Mouse (Mus musculus) CH12.LX (cell line): ENCODE measurements around the gene Gapdh. TPM values are rescaled to one million over a fixed set of nuclear protein-coding genes. Genes with fewer than 3 reads are reported as not detected.

Source experiments
- DNase-seq: peaks from one replicate; pipeline ENCODE4 v3.0.0-alpha.2; 2013; ENCODE audit errors: extremely low read depth
- H3K27ac ChIP-seq: 2 replicates; pipeline ENCODE4 v1.5.1; 2012; ENCODE audit warnings: low read depth, mild to moderate bottlenecking, control low read depth, moderate library complexity; ENCODE audit not compliant: insufficient read depth
- H3K27me3 ChIP-seq: replicated peaks from 2 replicates; pipeline ENCODE3; 2012; ENCODE audit warnings: inconsistent platforms
- H3K36me3 ChIP-seq, 2 experiments: replicated peaks in 1 of 2; 2 replicates each; pipeline versions ENCODE3 to v1.6.1; 2012; ENCODE audit warnings: inconsistent platforms in 1 of 2, low read length in 1 of 2, mild to moderate bottlenecking in 1 of 2, mixed read lengths in 1 of 2, moderate library complexity in 1 of 2; ENCODE audit not compliant: control insufficient read depth in 1 of 2, insufficient read depth in 1 of 2
- H3K4me1 ChIP-seq, 2 experiments: 2 replicates each; pipeline ENCODE4 v1.6.1; 2012; ENCODE audit warnings: inconsistent platforms in 1 of 2, moderate library complexity in 1 of 2; ENCODE audit not compliant: insufficient read depth in 2 of 2, control insufficient read depth in 1 of 2
- H3K4me2 ChIP-seq: 2 replicates; pipeline ENCODE4 v1.6.1; 2012; ENCODE audit warnings: low read depth, mild to moderate bottlenecking, control low read depth; ENCODE audit not compliant: poor library complexity, insufficient read depth, severe bottlenecking
- H3K4me3 ChIP-seq, 3 experiments: fragments of 150-350 bp in 1 of 3; sonication (generic) in 1 of 3; replicated peaks in 1 of 3; 2 replicates each; pipeline versions ENCODE3 to v1.5.1; 2011 to 2012; ENCODE audit warnings: low read depth in 2 of 3, low read length in 2 of 3, mild to moderate bottlenecking in 2 of 3, moderate library complexity in 2 of 3, control low read depth in 1 of 3, improper control_type of control experiment in 1 of 3, inconsistent platforms in 1 of 3, mixed read lengths in 1 of 3; ENCODE audit not compliant: poor library complexity in 1 of 3
- H3K79me2 ChIP-seq: replicated peaks from 2 replicates; pipeline ENCODE4 v1.6.1; 2012; ENCODE audit warnings: mild to moderate bottlenecking, moderate library complexity; ENCODE audit not compliant: control insufficient read depth, poor library complexity, insufficient read depth, severe bottlenecking; ENCODE audit errors: extremely low read depth
- H3K9ac ChIP-seq: 2 replicates; pipeline ENCODE4 v1.6.1; 2012; ENCODE audit warnings: low read depth, mild to moderate bottlenecking, control low read depth, moderate library complexity; ENCODE audit not compliant: insufficient read depth
- H3K9me3 ChIP-seq: replicated peaks from 2 replicates; pipeline ENCODE3; 2012; ENCODE audit warnings: low read length, inconsistent platforms, mixed read lengths
- CHD1 ChIP-seq: IDR thresholded peaks from 2 replicates; pipeline ENCODE4 v1.6.1; 2012; ENCODE audit warnings: low read depth, low read length, improper control_type of control experiment, inconsistent platforms
- CHD2 ChIP-seq: IDR thresholded peaks from 2 replicates; pipeline ENCODE4 v1.6.1; 2011; ENCODE audit warnings: low read length, improper control_type of control experiment
- CTCF ChIP-seq, 2 experiments: IDR thresholded peaks in 1 of 2; conservative IDR thresholded peaks in 1 of 2; 2 replicates each; pipeline ENCODE4 v1.5.1; 2011 to 2012; ENCODE audit warnings: low read depth in 2 of 2, low read length in 2 of 2, improper control_type of control experiment in 1 of 2, inconsistent platforms in 1 of 2, mild to moderate bottlenecking in 1 of 2, moderate library complexity in 1 of 2
- E2F4 ChIP-seq: IDR thresholded peaks from 2 replicates; pipeline ENCODE4 v1.6.1; 2011; ENCODE audit warnings: low read depth, low read length, improper control_type of control experiment; ENCODE audit not compliant: insufficient replicate concordance
- ELF1 ChIP-seq: IDR thresholded peaks from 2 replicates; pipeline ENCODE4 v1.6.1; 2014; ENCODE audit warnings: low read depth, mild to moderate bottlenecking, inconsistent platforms, low read length, improper control_type of control experiment
- ETS1 ChIP-seq: conservative IDR thresholded peaks from 2 replicates; pipeline ENCODE4 v1.6.1; 2012; ENCODE audit warnings: low read depth, mild to moderate bottlenecking, inconsistent platforms, low read length, improper control_type of control experiment, moderate library complexity
- HCFC1 ChIP-seq: IDR thresholded peaks from 2 replicates; pipeline ENCODE4 v1.6.1; 2012; ENCODE audit warnings: low read depth, mild to moderate bottlenecking, inconsistent platforms, low read length, improper control_type of control experiment
- IRF4 ChIP-seq: IDR thresholded peaks from 2 replicates; pipeline ENCODE4 v1.6.1; 2014; ENCODE audit warnings: low read depth, mild to moderate bottlenecking, inconsistent platforms, low read length, improper control_type of control experiment
- KAT2A ChIP-seq: IDR thresholded peaks from 2 replicates; pipeline ENCODE4 v1.6.1; 2012; ENCODE audit warnings: low read length, improper control_type of control experiment, inconsistent platforms; ENCODE audit not compliant: insufficient replicate concordance
- MAFK ChIP-seq: IDR thresholded peaks from 2 replicates; pipeline ENCODE4 v1.6.1; 2011; ENCODE audit warnings: low read length, improper control_type of control experiment; ENCODE audit not compliant: insufficient replicate concordance
- MAX ChIP-seq: IDR thresholded peaks from 2 replicates; pipeline ENCODE4 v1.6.1; 2011; ENCODE audit warnings: low read length, improper control_type of control experiment
- MAZ ChIP-seq: IDR thresholded peaks from 2 replicates; pipeline ENCODE4 v1.6.1; 2012; ENCODE audit warnings: low read depth, mild to moderate bottlenecking, inconsistent platforms, low read length, improper control_type of control experiment, moderate library complexity
- NRF1 ChIP-seq: IDR thresholded peaks from 2 replicates; pipeline ENCODE4 v1.6.1; 2014; ENCODE audit warnings: low read depth, mild to moderate bottlenecking, inconsistent platforms, low read length, improper control_type of control experiment, moderate library complexity
- PAX5 ChIP-seq: IDR thresholded peaks from 2 replicates; pipeline ENCODE4 v1.6.1; 2012; ENCODE audit warnings: low read length, inconsistent platforms, mixed read lengths
- RAD21 ChIP-seq: IDR thresholded peaks from 2 replicates; pipeline ENCODE4 v1.6.1; 2011; ENCODE audit warnings: low read depth, mild to moderate bottlenecking, low read length, improper control_type of control experiment, moderate library complexity
- TBP ChIP-seq: conservative IDR thresholded peaks from 2 replicates; pipeline ENCODE4 v1.6.1; 2011; ENCODE audit warnings: low read depth, low read length, improper control_type of control experiment
- TCF12 ChIP-seq: IDR thresholded peaks from 2 replicates; pipeline ENCODE4 v1.6.1; 2014; ENCODE audit warnings: low read depth, mild to moderate bottlenecking, inconsistent platforms, low read length, improper control_type of control experiment
- UBTF ChIP-seq: IDR thresholded peaks from 2 replicates; pipeline ENCODE4 v1.6.1; 2012; ENCODE audit warnings: low read depth, mild to moderate bottlenecking, inconsistent platforms, low read length, improper control_type of control experiment, moderate library complexity
- USF1 ChIP-seq: IDR thresholded peaks from 2 replicates; pipeline ENCODE4 v1.6.1; 2014; ENCODE audit warnings: low read depth, mild to moderate bottlenecking, inconsistent platforms, low read length, improper control_type of control experiment
- USF2 ChIP-seq: conservative IDR thresholded peaks from 2 replicates; pipeline ENCODE4 v1.6.1; 2011; ENCODE audit warnings: low read depth, low read length, improper control_type of control experiment
- ZC3H11A ChIP-seq: IDR thresholded peaks from 2 replicates; pipeline ENCODE4 v1.6.1; 2012; ENCODE audit warnings: low read depth, mild to moderate bottlenecking, inconsistent platforms, low read length, improper control_type of control experiment
- ZKSCAN1 ChIP-seq: IDR thresholded peaks from 2 replicates; pipeline ENCODE4 v1.6.1; 2012; ENCODE audit warnings: low read depth, inconsistent platforms, low read length, improper control_type of control experiment, borderline replicate concordance
- ZNF384 ChIP-seq: IDR thresholded peaks from 2 replicates; pipeline ENCODE4 v1.6.1; 2012; ENCODE audit warnings: low read depth, low read length, improper control_type of control experiment, inconsistent platforms
- dilution Hi-C: fragments of 300-500 bp; cut with MboI; formaldehyde crosslinking; loops from 2 replicates; pipeline ENCODE4 v1.14.3; 2020; ENCODE audit warnings: low sequenced_read_pairs; ENCODE audit not compliant: extremely low pct_unique_long_range_greater_than_20kb, extremely low pct_ligation_motif_present
- in situ Hi-C: fragments of 300-500 bp; cut with MboI; formaldehyde crosslinking; loops from 3 replicates; pipeline ENCODE4 v1.14.3; 2019; ENCODE audit warnings: low sequenced_read_pairs, low pct_ligation_motif_present, low pct_unique_long_range_greater_than_20kb, mixed read lengths
- polyA plus RNA-seq: library from polyadenylated mRNA; unstranded; fragments of >175 nt; gene quantifications from 2 replicates; pipeline ENCODE4 v1.2.1, GENCODE M21; 2012; ENCODE audit warnings: low read depth; ENCODE audit not compliant: insufficient read length
- total RNA-seq, 2 experiments: library from RNA; depleted of rRNA; stranded (reverse); fragments of 300-350 nt in 1 of 2; fragments of >200 nt in 1 of 2; gene quantifications; 2 replicates each; pipeline ENCODE4 v1.2.3; 2012 to 2014

Gapdh gene
- total and polyA plus RNA-seq, 3 experiments = 2,268 to 2,925 (median 2,654) TPM

- no peak overlapping the region for H3K4me3 ChIP-seq
- no peak for DNase-seq
- dilution Hi-C loops = no loop called here
- peaks cover 37% of the 10 kb centered on the region for H3K27me3 ChIP-seq
- H3K9me3 ChIP-seq = peaks cover 7% of the 10 kb centered on the region
- no peak for TF ChIP-seq TBP
- no peak for TF ChIP-seq CHD2
- TF ChIP-seq UBTF = no peak
- TF ChIP-seq ZNF384 = no peak
- TF ChIP-seq ETS1 = no peak
- TF ChIP-seq USF1 = no peak
- TF ChIP-seq E2F4 = no peak
- no peak for TF ChIP-seq USF2
- no peak for TF ChIP-seq MAZ
- no peak for TF ChIP-seq MAX
- no peak for TF ChIP-seq PAX5
- TF ChIP-seq CHD1 = no peak
- TF ChIP-seq ZC3H11A = no peak
- TF ChIP-seq TCF12 = no peak
- TF ChIP-seq MAFK = no peak
- TF ChIP-seq ZKSCAN1 = no peak
- no peak for TF ChIP-seq IRF4
- no peak for TF ChIP-seq KAT2A
- TF ChIP-seq ELF1 = no peak
- no peaks in the 10 kb centered on the region for H3K36me3 ChIP-seq
- peaks cover 0 to 8% of the 10 kb centered on the region in 2 experiments; a peak in 2 of 4 replicates for H3K4me1 ChIP-seq
- no peak overlapping the region for H3K4me2 ChIP-seq
- in situ Hi-C loops = no loop called here
- H3K9ac ChIP-seq = no peak overlapping the region
- no peak overlapping the region for H3K27ac ChIP-seq
- no peaks in the 10 kb centered on the region for H3K79me2 ChIP-seq
These were observed 46.4 kb upstream of the Gapdh start for GRCm38 (mm10) chr6:125212621-125213020.

- no peaks in the 10 kb centered on the region for H3K79me2 ChIP-seq
- H3K4me3 ChIP-seq = no peak overlapping the region
- peaks cover 37% of the 10 kb centered on the region for H3K27me3 ChIP-seq
- no peak for DNase-seq
- no peaks in the 10 kb centered on the region for H3K36me3 ChIP-seq
- dilution Hi-C loops (no loop called here), in situ Hi-C loops (no loop called here)
- no peak overlapping the region for H3K9ac ChIP-seq
- H3K4me1 ChIP-seq = no peaks in the 10 kb centered on the region
- H3K9me3 ChIP-seq = peaks cover 7% of the 10 kb centered on the region
- no peak overlapping the region for H3K4me2 ChIP-seq
- no peak overlapping the region for H3K27ac ChIP-seq
- TF ChIP-seq ZKSCAN1 (no peak), RAD21 (peak; percentile 13), HCFC1 (no peak), NRF1 (no peak), CTCF (conservative IDR thresholded peaks at IDR 0.05 in 1 of 2, IDR thresholded peaks at IDR 0.05 in 1 of 2; ENCODE audit: low read depth in 2 of 2, low read length in 2 of 2) (peak in 1 of 2 experiments; percentile 35; a peak in 1 of 4 replicates)
These were observed 44.2 kb upstream of the Gapdh start for GRCm38 (mm10) chr6:125210436-125210835.
